Mouse (Mus musculus) myocyte (in vitro differentiated cells): ENCODE results near the gene Sohlh1. TPM values are rescaled to one million over a fixed set of nuclear protein-coding genes. Genes with fewer than 3 reads are reported as not detected.

Experiments
- H3K27me3 ChIP-seq: one replicate; pipeline ENCODE4 v1.6.1; 2011; ENCODE audit not compliant: control insufficient read depth, insufficient read depth, insufficient read length
- H3K36me3 ChIP-seq: one replicate; pipeline ENCODE4 v1.6.1; 2011; ENCODE audit not compliant: control insufficient read depth, insufficient read depth
- H3K4me2 ChIP-seq: one replicate; pipeline ENCODE4 v1.6.1; 2011; ENCODE audit warnings: low read depth, control low read depth
- H3K4me3 ChIP-seq: one replicate; pipeline ENCODE4 v1.5.1; 2011; ENCODE audit warnings: mild to moderate bottlenecking, control low read depth, moderate library complexity
- H3K79me2 ChIP-seq: one replicate; pipeline ENCODE4 v1.6.1; 2011; ENCODE audit not compliant: control insufficient read depth, insufficient read depth
- H3ac ChIP-seq: one replicate; pipeline ENCODE4 v1.6.1; 2011; ENCODE audit not compliant: control insufficient read depth, insufficient read length
- CEBPB ChIP-seq: IDR thresholded peaks from 2 replicates; pipeline ENCODE4 v1.6.1; 2011; ENCODE audit warnings: mild to moderate bottlenecking, moderate library complexity; ENCODE audit not compliant: poor library complexity, insufficient read depth, severe bottlenecking
- E2F4 ChIP-seq: IDR thresholded peaks from one replicate; pipeline ENCODE4 v1.6.1; 2011; ENCODE audit warnings: mild to moderate bottlenecking, control low read depth, moderate library complexity; ENCODE audit not compliant: insufficient read depth
- MAX ChIP-seq: IDR thresholded peaks from one replicate; pipeline ENCODE4 v1.6.1; 2011; ENCODE audit warnings: low read depth, mild to moderate bottlenecking, control low read depth
- MYOD1 ChIP-seq, 3 experiments: IDR thresholded peaks; one replicate each; pipeline ENCODE4 v1.6.1; 2011; ENCODE audit warnings: control low read depth in 2 of 3, low read depth in 2 of 3, mild to moderate bottlenecking in 2 of 3, moderate library complexity in 1 of 3; ENCODE audit not compliant: insufficient read length in 2 of 3, control insufficient read depth in 1 of 3
- MYOG ChIP-seq, 3 experiments: IDR thresholded peaks; one replicate each; pipeline ENCODE4 v1.6.1; 2011; ENCODE audit warnings: control low read depth in 2 of 3, low read depth in 2 of 3, mild to moderate bottlenecking in 2 of 3; ENCODE audit not compliant: insufficient read length in 2 of 3, control insufficient read depth in 1 of 3, insufficient read depth in 1 of 3
- POLR2A ChIP-seq: IDR thresholded peaks from one replicate; pipeline ENCODE4 v1.6.1; 2011; ENCODE audit warnings: low read depth, mild to moderate bottlenecking, control low read depth, moderate library complexity; ENCODE audit not compliant: insufficient read length
- POLR2AphosphoS2 ChIP-seq: IDR thresholded peaks from one replicate; pipeline ENCODE4 v1.6.1; 2011; ENCODE audit warnings: low read depth, control low read depth; ENCODE audit not compliant: insufficient read length
- REST ChIP-seq: IDR thresholded peaks from one replicate; pipeline ENCODE4 v1.6.1; 2011; ENCODE audit warnings: mild to moderate bottlenecking, control low read depth, moderate library complexity; ENCODE audit not compliant: insufficient read depth, insufficient read length
- SRF ChIP-seq: IDR thresholded peaks from one replicate; pipeline ENCODE4 v1.6.1; 2011; ENCODE audit warnings: low read depth; ENCODE audit not compliant: control insufficient read depth, insufficient read length
- TCF12 ChIP-seq: IDR thresholded peaks from one replicate; pipeline ENCODE4 v1.6.1; 2011; ENCODE audit warnings: mild to moderate bottlenecking, control low read depth; ENCODE audit not compliant: poor library complexity, insufficient read depth, severe bottlenecking
- TCF3 ChIP-seq: IDR thresholded peaks from one replicate; pipeline ENCODE4 v1.6.1; 2011; ENCODE audit warnings: low read depth, control low read depth; ENCODE audit not compliant: insufficient read length
- USF1 ChIP-seq: IDR thresholded peaks from one replicate; pipeline ENCODE4 v1.6.1; 2011; ENCODE audit warnings: low read depth, mild to moderate bottlenecking, control low read depth, moderate library complexity
- polyA plus RNA-seq: library from polyadenylated mRNA; unstranded; fragments of >200 nt; fragmentation: generic; extraction: Trizol; gene quantifications from one replicate; pipeline ENCODE4 v1.2.1, GENCODE M21; 2012; ENCODE audit warnings: missing spikeins

The Sohlh1 gene
- polyA plus RNA-seq, 1 experiment, result not detected

- no peak for TF ChIP-seq MYOD1 (IDR thresholded peaks at IDR 0.05; ENCODE audit: control insufficient read depth in 1 of 3, insufficient read length in 2 of 3, low read depth in 2 of 3)
- no peak for TF ChIP-seq SRF
- no peak for TF ChIP-seq POLR2A
- TF ChIP-seq REST, result no peak
- TF ChIP-seq E2F4, result no peak
- no peak for TF ChIP-seq TCF12
- TF ChIP-seq USF1, result no peak
- TF ChIP-seq MYOG (IDR thresholded peaks at IDR 0.05; ENCODE audit: control insufficient read depth in 1 of 3, insufficient read depth in 1 of 3, insufficient read length in 2 of 3, low read depth in 2 of 3), result no peak
- no peak for TF ChIP-seq MAX
- TF ChIP-seq POLR2AphosphoS2, result no peak
- Histone ChIP-seq H3K79me2 (no peaks in the 10 kb centered on the region), H3ac (no peak overlapping the region), H3K36me3 (no peaks in the 10 kb centered on the region), H3K4me2 (no peak overlapping the region), H3K27me3 (peaks cover 24% of the 10 kb centered on the region), H3K4me3 (no peak overlapping the region)
Measured at GRCm38 (mm10) chr2:25866656-25867055, 19.6 kb upstream of the Sohlh1 start.

DNA sequence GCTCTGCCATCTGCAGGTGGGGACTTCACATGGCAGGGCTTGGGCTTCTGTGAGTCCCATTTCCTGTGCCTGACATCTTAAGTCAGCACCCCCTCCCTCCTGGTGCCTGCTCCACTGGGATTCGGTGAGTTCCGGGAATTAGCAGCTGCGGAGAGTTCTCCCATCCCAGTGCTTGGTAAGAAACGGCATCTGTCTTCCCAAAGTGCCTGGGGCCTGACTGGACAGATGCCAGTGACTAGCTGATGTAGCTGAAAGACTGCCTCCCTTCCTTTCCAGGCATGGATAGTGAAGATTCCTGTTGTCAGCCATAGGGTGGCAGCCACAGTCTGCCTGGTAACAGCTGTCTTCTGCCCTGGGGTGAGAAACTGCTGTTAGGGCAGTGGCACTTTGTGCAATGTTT, 18.4 kb upstream of the Sohlh1 start:
- peaks cover 24% of the 10 kb centered on the region for H3K27me3 ChIP-seq
- no peaks in the 10 kb centered on the region for H3K79me2 ChIP-seq
- H3K36me3 ChIP-seq, result no peaks in the 10 kb centered on the region
- no peak for TF ChIP-seq POLR2AphosphoS2
- no peak for TF ChIP-seq TCF3
- H3K4me2 ChIP-seq, result no peak overlapping the region
- no peak overlapping the region for H3ac ChIP-seq
- no peak overlapping the region for H3K4me3 ChIP-seq

DNA sequence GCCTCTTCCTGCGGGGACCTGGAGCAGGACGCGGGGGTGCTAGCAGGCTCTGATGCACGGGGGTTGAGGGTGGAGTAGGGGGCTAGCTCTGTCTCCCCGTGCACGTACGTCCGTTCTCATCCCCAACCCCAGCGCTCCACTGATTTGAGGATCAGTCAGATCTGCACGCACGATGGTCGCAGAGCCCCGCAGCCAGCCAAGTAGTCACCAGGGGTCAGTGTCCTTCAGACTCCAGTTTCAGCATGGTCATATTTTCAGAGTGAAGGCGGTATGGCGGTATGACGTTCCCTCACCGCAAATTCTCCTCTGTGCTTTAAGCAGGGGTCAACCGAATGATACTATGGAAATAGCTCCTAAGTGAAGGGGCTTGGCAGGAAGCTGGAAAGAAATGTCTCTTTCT, 17.2 kb upstream of the Sohlh1 start:
- TF ChIP-seq MAX (no peak), USF1 (no peak), E2F4 (no peak), REST (no peak), SRF (no peak), CEBPB (no peak), POLR2AphosphoS2 (no peak), TCF12 (no peak), MYOG (IDR thresholded peaks at IDR 0.05; ENCODE audit: control insufficient read depth in 1 of 3, insufficient read depth in 1 of 3, insufficient read length in 2 of 3, low read depth in 2 of 3) (no peak), TCF3 (no peak), MYOD1 (IDR thresholded peaks at IDR 0.05; ENCODE audit: control insufficient read depth in 1 of 3, insufficient read length in 2 of 3, low read depth in 2 of 3) (no peak), POLR2A (no peak)
- Histone ChIP-seq H3ac (no peak overlapping the region), H3K36me3 (no peaks in the 10 kb centered on the region), H3K4me3 (no peak overlapping the region), H3K4me2 (no peak overlapping the region), H3K79me2 (no peaks in the 10 kb centered on the region), H3K27me3 (peaks cover 29% of the 10 kb centered on the region)

DNA sequence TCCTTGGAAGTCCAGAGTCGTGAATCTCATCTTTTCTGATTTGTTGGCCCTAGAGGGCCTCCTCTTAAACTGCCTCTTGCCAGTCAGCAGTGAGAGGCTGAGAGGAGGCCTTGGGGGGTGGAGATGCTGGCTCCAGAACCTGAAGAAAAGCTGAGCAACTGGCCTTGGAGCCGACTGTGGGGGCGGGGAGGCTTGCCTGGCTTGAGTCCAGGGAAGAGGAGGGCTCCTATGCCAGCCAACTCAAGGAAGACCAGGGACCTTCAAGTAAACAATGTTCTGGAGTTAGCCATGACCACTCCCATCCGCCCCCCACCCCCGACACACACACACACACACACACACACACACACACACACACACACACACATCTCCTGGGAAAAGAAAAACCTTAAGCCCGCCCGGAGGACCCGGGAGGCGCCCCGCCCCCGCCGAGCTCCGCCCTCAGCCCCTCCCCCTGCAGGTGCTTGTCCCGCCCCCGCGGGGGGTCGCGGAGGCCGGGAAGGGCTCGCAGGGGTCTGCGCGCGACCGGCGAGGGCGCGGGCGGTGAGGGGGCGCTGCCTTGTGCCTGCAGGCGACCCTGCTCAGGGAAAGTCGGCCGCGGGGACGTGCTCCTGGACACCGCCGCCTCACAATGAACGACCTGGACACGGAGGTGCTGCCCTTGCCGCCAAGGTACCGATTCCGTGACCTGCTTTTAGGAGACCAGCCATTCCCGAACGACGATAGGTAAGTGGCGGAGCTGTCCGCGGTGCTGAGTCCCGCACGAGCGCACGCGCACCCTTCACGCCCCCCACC, 16.5 kb upstream of the Sohlh1 start, which contains the start of gene Kcnt1:
Gene Kcnt1, plus strand, starts transcription at position 398 of the 795 bp plus-strand sequence.
- no peaks in the 10 kb centered on the region for H3K36me3 ChIP-seq
- no peaks in the 10 kb centered on the region for H3K79me2 ChIP-seq
- TF ChIP-seq REST, result peak; percentile 85
- TF ChIP-seq MYOD1 (IDR thresholded peaks at IDR 0.05; ENCODE audit: control insufficient read depth in 1 of 3, insufficient read length in 2 of 3, low read depth in 2 of 3), result no peak
- peaks cover 29% of the 10 kb centered on the region for H3K27me3 ChIP-seq
- H3ac ChIP-seq, result no peak within 1 kb of the TSS
- H3K4me2 ChIP-seq, result no peak within 1 kb of the TSS
- H3K4me3 ChIP-seq, result no peak within 1 kb of the TSS

GRCm38 (mm10) chr2:25862696-25863270, 15.7 kb upstream of the Sohlh1 start:
- TF ChIP-seq MYOD1 (IDR thresholded peaks at IDR 0.05; ENCODE audit: control insufficient read depth in 1 of 3, insufficient read length in 2 of 3, low read depth in 2 of 3) (no peak), CEBPB (no peak), SRF (no peak), USF1 (no peak), POLR2A (no peak), TCF3 (no peak), MYOG (IDR thresholded peaks at IDR 0.05; ENCODE audit: control insufficient read depth in 1 of 3, insufficient read depth in 1 of 3, insufficient read length in 2 of 3, low read depth in 2 of 3) (no peak), POLR2AphosphoS2 (no peak), E2F4 (no peak), MAX (no peak), REST (no peak)
- H3K79me2 ChIP-seq, result no peaks in the 10 kb centered on the region
- H3K4me3 ChIP-seq, result no peak overlapping the region
- H3K36me3 ChIP-seq, result no peaks in the 10 kb centered on the region
- H3ac ChIP-seq, result no peak overlapping the region
- H3K4me2 ChIP-seq, result no peak overlapping the region
- peaks cover 29% of the 10 kb centered on the region for H3K27me3 ChIP-seq
